Comparison of ENCODE assay signal across 15 mouse cellular contexts in the genomic region with DNA sequence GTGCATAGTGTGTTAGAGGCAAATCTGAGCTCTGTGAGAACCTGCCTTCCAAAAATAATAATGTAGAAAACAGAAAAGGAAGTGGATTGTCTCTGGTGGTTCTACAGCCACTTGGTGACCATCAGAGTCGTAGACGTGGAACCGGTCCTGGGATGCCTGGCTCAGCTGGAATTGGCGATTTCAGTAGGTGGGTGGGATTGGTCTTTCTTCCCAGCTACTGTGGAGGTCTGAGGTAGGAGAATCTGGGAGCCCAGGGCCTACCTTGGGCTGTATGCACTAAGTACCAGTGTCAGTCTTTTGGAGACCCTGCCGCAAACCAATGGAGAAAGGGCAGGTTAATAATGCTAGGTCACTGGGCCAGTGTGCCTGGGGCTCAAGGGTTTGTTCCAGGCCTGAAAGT. TPM values are rescaled to one million over a fixed set of nuclear protein-coding genes. Genes with fewer than 3 reads are reported as not detected.
A peak's percentile ranks its signal among the peaks of the same experiment; 100 is the strongest.
DNase-seq lines count a peak whose midpoint lies in the region; ATAC-seq and TF ChIP-seq lines count a peak whose summit lies in the region.
"Had no signal": no experiment of that assay in that cellular context is flagged by ENCODE, and none has a peak within 500 bp of the region (broad histone marks: within the 10 kb centered on the region; RNA-seq: fewer than 3 reads in every experiment).

No protein-coding gene starts in this region.

- ATAC-seq in lung, embryonic 14.5 days (ENCODE audit: insufficient read depth) = no peak
- no peak for ATAC-seq in hindbrain, embryonic 13.5 days (ENCODE audit: low FRiP score)

- no peak overlapping the region for H3K27ac ChIP-seq in cerebellum, adult 2 months (ENCODE audit: insufficient read depth, low read length)
- H3K27ac ChIP-seq in lung, embryonic 14.5 days (ENCODE audit: low read depth) = no peak overlapping the region
- no peak overlapping the region for H3K27ac ChIP-seq in hindbrain, embryonic 13.5 days

- H3K79me2 ChIP-seq in myocyte (ENCODE audit: control insufficient read depth, insufficient read depth) = no peaks in the 10 kb centered on the region

- peaks cover 4% of the 10 kb centered on the region; the same call in 1 of the 2 replicates for H3K36me3 ChIP-seq in lung, embryonic 14.5 days (ENCODE audit: insufficient read depth)
- peaks cover 15% of the 10 kb centered on the region for H3K36me3 ChIP-seq in hindbrain, embryonic 13.5 days
- no peaks in the 10 kb centered on the region for H3K36me3 ChIP-seq in myocyte (ENCODE audit: control insufficient read depth, insufficient read depth)

- TF ChIP-seq POLR2A in cerebellum, adult 2 months (IDR thresholded peaks at IDR 0.05; ENCODE audit: borderline replicate concordance, insufficient read depth, low read length) = no peak
- no peak for TF ChIP-seq POLR2A in lung, adult 2 months (IDR thresholded peaks at IDR 0.05; ENCODE audit: borderline replicate concordance, extremely low read depth, low read depth, low read length)
- no peak for TF ChIP-seq POLR2A in myocyte (IDR thresholded peaks at IDR 0.05; ENCODE audit: insufficient read length, low read depth)

- H3K4me2 ChIP-seq in lung, embryonic 14.5 days = peak overlapping the region; percentile 72
- peak overlapping the region; percentile 83 for H3K4me2 ChIP-seq in hindbrain, embryonic 13.5 days
- peak overlapping the region; percentile 97 for H3K4me2 ChIP-seq in myocyte (ENCODE audit: low read depth)

- H3K4me3 ChIP-seq in cerebellum, adult 2 months (replicated peaks; ENCODE audit: insufficient read depth, low read depth, low read length) = peak overlapping the region; percentile 80
- H3K4me3 ChIP-seq in lung, embryonic 14.5 days (ENCODE audit: low read depth, low read length) = peak overlapping the region; percentile 52
- no peak overlapping the region for H3K4me3 ChIP-seq in lung, adult 2 months (replicated peaks; ENCODE audit: extremely low read depth, low read depth, low read length)
- H3K4me3 ChIP-seq in hindbrain, embryonic 13.5 days = peak overlapping the region; percentile 56
- peak overlapping the region; percentile 41 for H3K4me3 ChIP-seq in myocyte

- H3ac ChIP-seq in myocyte (ENCODE audit: control insufficient read depth, insufficient read length) = no peak overlapping the region

- no peaks in the 10 kb centered on the region for H3K9me3 ChIP-seq in lung, embryonic 14.5 days (ENCODE audit: low read depth, low read length)
- no peaks in the 10 kb centered on the region for H3K9me3 ChIP-seq in hindbrain, embryonic 13.5 days

- DNase-seq in cerebellum, adult 2 months = no peak
- no peak for DNase-seq in cerebellum, postnatal 10 days
- DNase-seq in lung, embryonic 14.5 days = no peak
- DNase-seq in lung, adult 2 months = no peak
- no peak for DNase-seq in layer of hippocampus, adult 9-11 months
- DNase-seq in gastrocnemius, postnatal 25 days = no peak
- DNase-seq: lung, postnatal 10 days had no signal

- H3K9ac ChIP-seq in lung, embryonic 14.5 days = no peak overlapping the region; the same call in 1 of the 2 replicates
- peak overlapping the region; percentile 81 for H3K9ac ChIP-seq in hindbrain, embryonic 13.5 days

- H3K27me3 ChIP-seq in cerebellum, adult 2 months (ENCODE audit: control insufficient read depth, insufficient read depth, low read length) = no peaks in the 10 kb centered on the region
- H3K27me3 ChIP-seq in lung, embryonic 14.5 days (ENCODE audit: insufficient read depth, low read length) = peaks cover 19% of the 10 kb centered on the region
- H3K27me3 ChIP-seq in hindbrain, embryonic 13.5 days = peaks cover 15% of the 10 kb centered on the region
- H3K27me3 ChIP-seq in myocyte (ENCODE audit: control insufficient read depth, insufficient read depth, insufficient read length) = peaks cover 4% of the 10 kb centered on the region

- peaks cover 10% of the 10 kb centered on the region; the same call in 1 of the 2 replicates for H3K4me1 ChIP-seq in cerebellum, adult 2 months (ENCODE audit: control insufficient read depth, insufficient read depth, low read length)
- H3K4me1 ChIP-seq in lung, embryonic 14.5 days (ENCODE audit: insufficient read depth) = no peaks in the 10 kb centered on the region
- H3K4me1 ChIP-seq in lung, adult 2 months (ENCODE audit: control insufficient read depth, insufficient read depth, low read length) = no peaks in the 10 kb centered on the region
- peaks cover 42% of the 10 kb centered on the region for H3K4me1 ChIP-seq in hindbrain, embryonic 13.5 days (replicated peaks)

- no peak for TF ChIP-seq CTCF in cerebellum, adult 2 months (IDR thresholded peaks at IDR 0.05; ENCODE audit: borderline replicate concordance, insufficient read depth, low read depth, low read length)
- TF ChIP-seq CTCF in lung, embryonic 14.5 days (IDR thresholded peaks at IDR 0.05; ENCODE audit: low read depth) = no peak
- TF ChIP-seq CTCF in lung, adult 2 months (IDR thresholded peaks at IDR 0.05; ENCODE audit: insufficient read depth, low read length) = no peak

- WGBS in cerebellum, adult 2 months = 73% methylated on average over 5 of the region's 5 CpGs
- 86% methylated on average over 5 of the region's 5 CpGs for WGBS in lung, embryonic 14.5 days
- WGBS in lung, adult 2 months = 89% methylated on average over 5 of the region's 5 CpGs
- 93% methylated on average over 5 of the region's 5 CpGs for WGBS in hindbrain, embryonic 13.5 days

TF ChIP-seq in myocyte, 11 proteins besides CTCF, POLR2A, EP300 and RAD21:
- TF ChIP-seq POLR2AphosphoS2 (IDR thresholded peaks at IDR 0.05; ENCODE audit: insufficient read length, low read depth) (no peak), USF1 (IDR thresholded peaks at IDR 0.05; ENCODE audit: low read depth) (no peak), CEBPB (IDR thresholded peaks at IDR 0.05; ENCODE audit: insufficient read depth, poor library complexity, severe bottlenecking) (no peak), MYOG (IDR thresholded peaks at IDR 0.05; ENCODE audit: control insufficient read depth in 1 of 3, insufficient read depth in 1 of 3, insufficient read length in 2 of 3, low read depth in 2 of 3) (no peak), E2F4 (IDR thresholded peaks at IDR 0.05; ENCODE audit: insufficient read depth) (no peak), TCF12 (IDR thresholded peaks at IDR 0.05; ENCODE audit: insufficient read depth, poor library complexity, severe bottlenecking) (no peak), REST (IDR thresholded peaks at IDR 0.05; ENCODE audit: insufficient read depth, insufficient read length) (no peak)
TF ChIP-seq in myocyte: peak in this region for 0.

RNA-seq across cellular contexts. Expression of a gene that starts 2.0 kb away (rescaled TPM):
- 52.6 and 55.3 TPM in 2 replicates for polyA plus RNA-seq in cerebellum, adult 2 months (2012; rRNA removed)
- 3.7 and 4.8 TPM in 2 replicates for polyA plus RNA-seq in lung, embryonic 14.5 days (2014; fragmentation: Nextera tagmentation; extraction: Ambion mirVana)
- 7.2 and 10.2 TPM in 2 replicates for polyA plus RNA-seq in lung, adult 2 months (2012; rRNA removed)
- polyA plus RNA-seq in hindbrain, embryonic 13.5 days (2015; fragmentation: Nextera tagmentation; extraction: Ambion mirVana) = 4.8 and 5.2 TPM in 2 replicates
- polyA plus RNA-seq in myocyte (2012; fragmentation: generic; extraction: Trizol) = 10.4 TPM
- total RNA-seq in gastrocnemius, postnatal 25 days (2021) = 1 to 10 TPM; 4.3 to 4.9 TPM

RNA-seq across cellular contexts. Expression of a gene that starts 5.8 kb away (rescaled TPM):
- 2.0 and 2.7 TPM in 2 replicates for polyA plus RNA-seq in cerebellum, adult 2 months (2012; rRNA removed)
- polyA plus RNA-seq in lung, embryonic 14.5 days (2014; fragmentation: Nextera tagmentation; extraction: Ambion mirVana) = not detected in 2 replicates
- 0.07 and 0.09 TPM in 2 replicates for polyA plus RNA-seq in lung, adult 2 months (2012; rRNA removed)
- 0.75 and 1.1 TPM in 2 replicates for polyA plus RNA-seq in hindbrain, embryonic 13.5 days (2015; fragmentation: Nextera tagmentation; extraction: Ambion mirVana)
- not detected for polyA plus RNA-seq in myocyte (2012; fragmentation: generic; extraction: Trizol)
- not detected for total RNA-seq in gastrocnemius, postnatal 25 days (2021)
- total RNA-seq: adrenal gland, adult 18-20 months; heart, adult 18-20 months; MEL; neutrophil, adult 5-6 weeks had no signal
- polyA plus RNA-seq: intestine, embryonic 14.5 days had no signal

RNA-seq across cellular contexts. Expression of a gene that starts 10.8 kb away (rescaled TPM):
- 37.7 and 41.5 TPM in 2 replicates for polyA plus RNA-seq in cerebellum, adult 2 months (2012; rRNA removed)
- polyA plus RNA-seq in lung, embryonic 14.5 days (2014; fragmentation: Nextera tagmentation; extraction: Ambion mirVana) = 27.3 and 35.0 TPM in 2 replicates
- polyA plus RNA-seq in lung, adult 2 months (2012; rRNA removed) = 34.7 and 39.9 TPM in 2 replicates
- 23.4 and 24.6 TPM in 2 replicates for polyA plus RNA-seq in hindbrain, embryonic 13.5 days (2015; fragmentation: Nextera tagmentation; extraction: Ambion mirVana)
- 27.6 TPM for polyA plus RNA-seq in myocyte (2012; fragmentation: generic; extraction: Trizol)
- 10 to 100 TPM; 13.7 to 14.3 TPM for total RNA-seq in gastrocnemius, postnatal 25 days (2021)

RNA-seq across cellular contexts. Expression of a gene that starts 30.3 kb away (rescaled TPM):
- not detected in 2 replicates for polyA plus RNA-seq in cerebellum, adult 2 months (2012; rRNA removed)
- 2.2 and 2.3 TPM in 2 replicates for polyA plus RNA-seq in lung, embryonic 14.5 days (2014; fragmentation: Nextera tagmentation; extraction: Ambion mirVana)
- 0.39 and 0.60 TPM in 2 replicates for polyA plus RNA-seq in lung, adult 2 months (2012; rRNA removed)
- polyA plus RNA-seq in hindbrain, embryonic 13.5 days (2015; fragmentation: Nextera tagmentation; extraction: Ambion mirVana) = not detected in 2 replicates
- polyA plus RNA-seq in myocyte (2012; fragmentation: generic; extraction: Trizol) = 0.12 TPM
- not detected for total RNA-seq in gastrocnemius, postnatal 25 days (2021)
- total RNA-seq: adrenal gland, adult 18-20 months; heart, adult 18-20 months; left cerebral cortex, adult 18-20 months; MEL; neutrophil, adult 5-6 weeks had no signal

RNA-seq across cellular contexts. Expression of a gene that starts 31.1 kb away (rescaled TPM):
- polyA plus RNA-seq in cerebellum, adult 2 months (2012; rRNA removed) = 112 and 113 TPM in 2 replicates
- polyA plus RNA-seq in lung, embryonic 14.5 days (2014; fragmentation: Nextera tagmentation; extraction: Ambion mirVana) = 22.9 and 26.8 TPM in 2 replicates
- polyA plus RNA-seq in lung, adult 2 months (2012; rRNA removed) = 69.3 and 76.1 TPM in 2 replicates
- 29.7 and 30.1 TPM in 2 replicates for polyA plus RNA-seq in hindbrain, embryonic 13.5 days (2015; fragmentation: Nextera tagmentation; extraction: Ambion mirVana)
- 90.3 TPM for polyA plus RNA-seq in myocyte (2012; fragmentation: generic; extraction: Trizol)
- total RNA-seq in gastrocnemius, postnatal 25 days (2021) = 10 to 100 TPM; 56.6 to 59.4 TPM
